Mouse (Mus musculus) gastrocnemius, postnatal 10 days (tissue): ENCODE data around the gene 2510009E07Rik. TPM values are rescaled to one million over a fixed set of nuclear protein-coding genes. Genes with fewer than 3 reads are reported as not detected.

Experiments used
- DNase-seq: peaks from one replicate; pipeline ENCODE4 v3.0.0; 2021; ENCODE audit warnings: mixed read lengths
- total RNA-seq, 2 experiments: library from RNA; stranded (reverse); gene quantifications; 2 replicates each; pipeline ENCODE4 v1.2.3; 2021

The 2510009E07Rik gene
- total RNA-seq, 2 experiments from 2014 or later: 27.5 to 34.9 TPM

DNA sequence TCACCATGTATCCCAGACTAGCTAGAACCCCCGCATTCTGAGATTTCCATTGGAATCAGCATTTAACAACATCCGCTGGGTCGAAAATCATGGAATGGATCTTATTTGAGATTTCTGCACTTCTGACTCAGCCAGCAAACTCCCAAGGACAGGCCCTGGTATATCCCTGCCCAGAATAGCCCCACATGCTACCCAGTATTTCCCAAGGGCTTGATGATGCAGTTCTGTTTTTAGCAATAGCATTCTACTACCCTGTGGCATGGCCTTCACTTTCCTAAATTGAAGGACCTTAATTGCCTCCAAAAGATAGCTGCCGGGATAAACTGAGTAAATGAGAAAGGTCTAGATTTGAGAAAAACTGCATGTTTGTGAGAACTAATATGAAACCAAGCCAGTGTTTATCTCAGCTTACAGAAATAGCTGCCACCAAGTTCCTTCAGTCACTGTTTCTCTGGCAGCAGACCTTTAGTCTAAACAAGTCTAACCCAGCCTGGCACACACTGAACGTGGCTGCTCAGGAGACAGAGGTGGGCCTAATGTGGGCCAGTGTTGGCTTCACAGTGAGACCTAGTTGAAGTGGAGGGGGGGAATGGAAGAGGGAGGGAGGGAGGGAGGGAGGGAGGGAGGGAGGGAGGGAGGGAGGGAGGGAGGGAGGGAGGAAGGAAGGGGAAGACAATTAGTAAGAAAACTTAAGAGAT, 58.2 kb downstream of the 2510009E07Rik start:
- DNase-seq: no peak

- DNase-seq: no peak
Measured at GRCm38 (mm10) chr16:21634460-21634859, 60.0 kb downstream of the 2510009E07Rik start.

GRCm38 (mm10) chr16:21631815-21632222, 62.6 kb downstream of the 2510009E07Rik start:
- no peak for DNase-seq

DNA sequence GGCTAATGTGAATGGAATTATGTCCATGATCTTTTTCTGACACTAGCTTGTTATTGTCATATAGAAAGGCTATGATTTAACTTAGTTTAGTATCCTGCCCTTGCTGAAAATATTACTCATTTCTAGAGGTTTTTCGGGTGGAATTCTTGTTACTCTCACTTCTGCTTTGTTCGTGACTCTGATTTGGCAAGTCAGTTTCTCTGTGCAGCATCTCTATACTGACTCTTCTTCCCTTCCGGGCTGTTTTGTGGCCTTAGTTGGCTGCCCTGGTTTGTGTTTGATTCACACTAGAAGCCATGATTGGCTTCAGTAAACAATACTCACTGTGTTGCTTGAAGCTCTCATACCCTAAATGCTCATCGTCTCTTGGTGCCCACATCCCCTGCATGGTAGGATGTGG, 63.9 kb downstream of the 2510009E07Rik start:
- no peak for DNase-seq

DNA sequence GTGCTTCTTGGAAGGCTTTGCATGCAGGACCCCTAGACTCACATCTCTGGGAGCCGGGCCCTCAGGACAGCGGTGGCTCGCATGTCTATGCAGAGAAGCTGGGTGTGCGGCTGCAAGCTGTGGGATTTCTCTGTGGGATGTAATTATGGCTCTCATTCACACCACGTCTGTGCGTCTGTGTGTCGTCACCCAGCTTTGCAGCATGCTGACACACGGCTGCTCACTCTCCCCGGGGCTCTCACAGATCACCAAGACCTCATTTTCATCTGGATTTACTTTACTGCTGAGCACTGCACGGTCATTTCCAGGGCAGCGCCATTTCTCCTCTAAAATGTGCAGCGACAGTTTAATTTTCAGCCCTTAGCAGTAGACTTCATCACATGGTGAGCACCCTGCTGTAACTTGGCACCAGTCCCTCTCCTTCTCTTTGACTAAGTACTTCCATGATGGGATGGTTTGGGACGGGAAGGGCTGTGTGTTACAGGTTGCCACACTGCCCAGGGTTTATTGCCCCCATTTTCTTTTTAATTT, 66.3 kb downstream of the 2510009E07Rik start:
- no peak for DNase-seq

DNA sequence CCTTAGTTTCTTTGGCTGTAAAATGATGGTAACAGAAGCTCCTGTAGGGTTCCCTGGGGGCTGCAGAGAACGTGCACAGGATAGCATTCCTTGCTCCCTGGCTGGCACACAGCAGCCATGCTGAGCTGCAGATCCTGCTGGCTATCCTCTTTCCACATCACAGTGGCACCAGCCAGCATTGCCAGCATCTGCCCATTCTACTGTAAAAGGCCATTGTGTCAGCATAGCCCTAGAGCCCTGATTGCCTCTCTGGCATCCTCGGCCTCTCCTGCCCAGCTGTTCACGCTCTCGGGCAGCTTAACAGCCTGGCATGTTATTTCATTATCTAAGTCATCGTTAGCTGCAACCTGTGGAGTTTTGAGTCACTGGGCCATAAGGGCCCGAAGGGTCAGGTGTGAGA, 67.2 kb downstream of the 2510009E07Rik start:
- no peak for DNase-seq

GRCm38 (mm10) chr16:21625784-21626634, 68.5 kb downstream of the 2510009E07Rik start:
- DNase-seq: no peak

- DNase-seq: no peak
Measured at GRCm38 (mm10) chr16:21620630-21621029, 73.8 kb downstream of the 2510009E07Rik start.

DNA sequence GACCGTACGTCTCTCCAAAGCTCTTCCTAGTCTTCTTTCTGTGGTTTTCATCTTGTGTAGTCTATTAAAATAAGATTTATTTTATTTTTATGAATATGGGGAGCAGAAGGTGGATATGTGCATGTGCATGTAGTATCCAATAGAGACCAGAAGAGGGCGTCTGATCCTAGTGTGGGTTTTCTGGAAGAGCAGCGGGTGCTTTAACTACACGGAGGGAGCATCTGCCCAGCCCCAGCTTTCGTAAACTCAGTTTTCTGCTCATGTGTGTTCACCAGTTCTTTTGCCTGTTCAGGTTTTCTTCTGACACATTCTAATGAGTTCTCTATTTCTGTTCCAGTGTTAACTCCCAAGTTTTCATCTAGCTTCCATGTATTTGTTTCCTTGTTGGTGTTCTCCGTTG, 78.7 kb downstream of the 2510009E07Rik start:
- peak; percentile 30 for DNase-seq

DNA sequence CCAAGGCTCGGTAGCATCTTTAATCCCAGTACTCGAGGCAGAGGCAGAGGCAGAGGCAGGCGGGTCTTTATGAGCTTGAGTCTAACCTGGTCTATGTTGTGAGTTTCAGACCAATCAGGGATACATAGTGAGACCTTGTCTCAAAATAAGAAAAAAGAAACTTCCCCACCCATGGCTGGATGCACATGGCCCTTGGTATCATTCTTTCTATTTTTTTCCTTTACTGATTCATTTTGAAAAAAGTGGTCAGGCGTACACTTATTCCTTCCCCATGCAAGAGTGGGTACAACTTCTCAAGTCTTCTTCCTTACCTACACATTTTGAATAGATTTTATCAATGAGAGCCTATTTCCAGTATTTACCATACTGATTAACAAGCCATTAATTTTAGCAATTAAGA, 84.0 kb downstream of the 2510009E07Rik start:
- no peak for DNase-seq

GRCm38 (mm10) chr16:21608176-21608865, 86.1 kb downstream of the 2510009E07Rik start:
- DNase-seq: no peak

GRCm38 (mm10) chr16:21607651-21608040, 86.8 kb downstream of the 2510009E07Rik start:
- no peak for DNase-seq

- DNase-seq: no peak
Measured at GRCm38 (mm10) chr16:21607021-21607650, 87.3 kb downstream of the 2510009E07Rik start.

DNA sequence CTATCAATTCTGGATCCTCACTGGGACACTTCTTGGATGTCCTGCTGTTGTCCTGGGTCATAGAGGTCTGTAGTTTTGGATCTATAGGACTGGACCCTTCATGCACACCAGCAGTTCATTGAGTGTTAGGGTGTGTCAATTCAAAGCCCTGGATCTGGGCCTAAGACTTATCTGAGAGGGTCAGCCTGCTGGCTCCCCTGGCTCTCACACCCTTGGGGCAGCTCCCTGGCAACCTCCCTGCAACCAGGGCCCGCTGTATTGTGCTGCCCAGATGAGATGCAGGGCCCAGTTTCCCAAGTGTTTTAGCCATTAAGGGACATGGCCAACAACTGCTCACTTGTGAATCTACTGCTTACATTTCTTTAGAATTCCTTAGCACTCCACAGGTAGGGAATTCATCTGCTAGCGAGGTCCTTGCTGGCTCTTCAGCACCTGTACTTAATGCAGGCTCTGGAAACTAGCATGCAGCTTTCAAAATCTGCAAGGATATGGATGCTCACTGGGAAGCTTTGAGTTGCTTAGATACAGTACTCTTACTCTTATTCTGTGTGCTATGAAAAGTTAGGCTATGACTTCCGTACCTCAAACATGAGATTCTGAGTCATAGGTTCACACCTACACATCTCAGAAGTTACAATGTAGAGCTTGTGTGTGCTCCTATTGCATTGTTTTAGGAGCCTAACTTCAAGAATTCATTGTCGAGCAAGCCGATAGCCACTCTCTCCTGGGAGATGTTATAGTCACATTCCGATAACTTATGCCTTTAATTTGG, 88.0 kb downstream of the 2510009E07Rik start:
- no peak for DNase-seq

DNA sequence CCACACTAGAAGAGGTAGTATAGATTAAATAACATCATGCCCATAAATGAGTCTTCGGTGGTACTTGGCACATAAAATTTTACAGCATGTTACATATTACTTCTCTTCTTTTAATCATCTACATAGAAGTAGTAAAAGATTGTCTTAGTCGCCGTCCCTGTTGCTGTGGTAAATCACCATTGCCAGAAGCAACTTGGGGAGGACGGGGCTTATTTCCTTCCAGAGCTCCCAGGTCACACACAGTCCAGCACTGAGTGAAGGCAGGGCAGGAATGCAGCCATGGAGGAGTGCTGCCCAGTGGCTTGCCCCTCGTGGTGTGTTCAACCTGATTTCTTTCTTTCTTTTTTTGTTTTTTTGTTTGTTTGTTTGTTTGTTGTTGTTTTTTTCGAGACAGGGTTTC, 90.1 kb downstream of the 2510009E07Rik start:
- no peak for DNase-seq

Other genes with a start within 250 kb of the 2510009E07Rik start
- 1 to 10 TPM; 3.2 to 3.4 TPM for gene Ehhadh, start 93.1 kb upstream of the 2510009E07Rik start, total RNA-seq
- gene Map3k13, start 99.7 kb upstream of the 2510009E07Rik start, total RNA-seq: under 1 TPM; 0.38 to 0.52 TPM